Mouse (Mus musculus) kidney, adult 8-10 months (tissue): ENCODE measurements around the gene Adam10.

Source experiments
- DNase-seq, 2 experiments: peaks; one replicate each; pipeline ENCODE4 v3.0.0; 2022

Gene Adam10

GRCm38 (mm10) chr9:70678682-70679131 is at the start of gene Adam10:
Adam10 (plus strand) TSS chr9:70678997.
- DNase-seq = peak; percentile 98 to 99

GRCm38 (mm10) chr9:70629711-70630110 is 49.1 kb upstream of the Adam10 start:
- DNase-seq = no peak

- no peak for DNase-seq
Measured at GRCm38 (mm10) chr9:70631665-70632064, 47.1 kb upstream of the Adam10 start.

- DNase-seq = no peak
Measured at GRCm38 (mm10) chr9:70636748-70637147, 42.0 kb upstream of the Adam10 start.

- no peak for DNase-seq
Measured at GRCm38 (mm10) chr9:70650260-70650659, 28.5 kb upstream of the Adam10 start.

GRCm38 (mm10) chr9:70650994-70651393 is 27.8 kb upstream of the Adam10 start:
- DNase-seq = no peak

GRCm38 (mm10) chr9:70652221-70652620 is 26.6 kb upstream of the Adam10 start:
- no peak for DNase-seq

- DNase-seq = no peak
Measured at GRCm38 (mm10) chr9:70653875-70654274, 24.9 kb upstream of the Adam10 start.

- no peak for DNase-seq
Measured at GRCm38 (mm10) chr9:70654496-70654895, 24.3 kb upstream of the Adam10 start.

GRCm38 (mm10) chr9:70655764-70656129 is 23.1 kb upstream of the Adam10 start:
- DNase-seq = no peak

GRCm38 (mm10) chr9:70656130-70657007 is 22.4 kb upstream of the Adam10 start, which contains the start of gene Gm10642:
Gm10642 (plus strand) TSS chr9:70656251.
- DNase-seq = peak; percentile 76 to 84

GRCm38 (mm10) chr9:70657013-70657967 is 21.5 kb upstream of the Adam10 start, which contains the start of gene Mindy2:
Mindy2 (minus strand) TSS chr9:70657174.
- peak; percentile 97 for DNase-seq

GRCm38 (mm10) chr9:70658266-70658665 is 20.5 kb upstream of the Adam10 start:
- no peak for DNase-seq

- no peak for DNase-seq
Measured at GRCm38 (mm10) chr9:70664847-70665246, 13.9 kb upstream of the Adam10 start.

GRCm38 (mm10) chr9:70665372-70666145 is 13.2 kb upstream of the Adam10 start:
- DNase-seq = no peak

- DNase-seq = peak; percentile 33 to 47
Measured at GRCm38 (mm10) chr9:70666811-70667210, 12.0 kb upstream of the Adam10 start.

- no peak for DNase-seq
Measured at GRCm38 (mm10) chr9:70668048-70668447, 10.7 kb upstream of the Adam10 start.

- no peak for DNase-seq
Measured at GRCm38 (mm10) chr9:70669197-70669596, 9.6 kb upstream of the Adam10 start.

GRCm38 (mm10) chr9:70670381-70670780 is 8.4 kb upstream of the Adam10 start:
- DNase-seq = no peak

- no peak for DNase-seq
Measured at GRCm38 (mm10) chr9:70671278-70671677, 7.5 kb upstream of the Adam10 start.

- peak; percentile 41 to 42 for DNase-seq
Measured at GRCm38 (mm10) chr9:70671772-70672579, 6.8 kb upstream of the Adam10 start.

GRCm38 (mm10) chr9:70673656-70674055 is 5.1 kb upstream of the Adam10 start:
- DNase-seq = no peak
